Mouse (Mus musculus) right cerebral cortex, adult 2 months (tissue): ENCODE measurements around the gene Mfn1.

Experiments used
- DNase-seq, 2 experiments: peaks; one replicate each; pipeline ENCODE4 v3.0.0; 2021 to 2022; ENCODE audit warnings: low spot score in 2 of 2

Gene Mfn1

GRCm38 (mm10) chr3:32529303-32529898, at the start of gene Mfn1:
Gene Mfn1, plus strand, starts transcription at chr3:32529465.
- DNase-seq = peak; percentile 90 to 93

GRCm38 (mm10) chr3:32479961-32480360, 49.3 kb upstream of the Mfn1 start:
- DNase-seq = no peak

- DNase-seq = no peak
Observed at GRCm38 (mm10) chr3:32483035-32483434, 46.2 kb upstream of the Mfn1 start.

GRCm38 (mm10) chr3:32486543-32486942, 42.7 kb upstream of the Mfn1 start:
- DNase-seq = no peak

GRCm38 (mm10) chr3:32488172-32488571, 41.1 kb upstream of the Mfn1 start:
- no peak for DNase-seq

GRCm38 (mm10) chr3:32490076-32490927, 39.0 kb upstream of the Mfn1 start:
- DNase-seq = no peak

- DNase-seq = no peak
Observed at GRCm38 (mm10) chr3:32490928-32491315, 38.3 kb upstream of the Mfn1 start.

GRCm38 (mm10) chr3:32492097-32493090, 36.9 kb upstream of the Mfn1 start, which contains the start of gene Kcnmb3:
Gene Kcnmb3, minus strand, starts transcription at chr3:32492231.
- no peak for DNase-seq

- DNase-seq = no peak
Observed at GRCm38 (mm10) chr3:32494387-32495087, 34.7 kb upstream of the Mfn1 start.

GRCm38 (mm10) chr3:32495088-32495770, 34.0 kb upstream of the Mfn1 start:
- no peak for DNase-seq

- no peak for DNase-seq
Observed at GRCm38 (mm10) chr3:32495856-32496710, 33.2 kb upstream of the Mfn1 start.

GRCm38 (mm10) chr3:32496711-32497070, 32.6 kb upstream of the Mfn1 start:
- no peak for DNase-seq

- DNase-seq = no peak
Observed at GRCm38 (mm10) chr3:32500346-32500745, 28.9 kb upstream of the Mfn1 start.

- DNase-seq = no peak
Observed at GRCm38 (mm10) chr3:32505841-32506240, 23.4 kb upstream of the Mfn1 start.

- DNase-seq = no peak
Observed at GRCm38 (mm10) chr3:32506366-32507225, 22.7 kb upstream of the Mfn1 start.

- DNase-seq = peak; percentile 75 to 82
Observed at GRCm38 (mm10) chr3:32508666-32509324, 20.5 kb upstream of the Mfn1 start.

GRCm38 (mm10) chr3:32509496-32510374, 19.5 kb upstream of the Mfn1 start, which contains the start of gene Zfp639:
Gene Zfp639, plus strand, starts transcription at chr3:32510259.
- no peak for DNase-seq
